Mouse (Mus musculus) heart, postnatal 36 days (tissue): ENCODE results near the gene Habp4. TPM values are rescaled to one million over a fixed set of nuclear protein-coding genes. Genes with fewer than 3 reads are reported as not detected.

Source experiments
- DNase-seq, 2 experiments: peaks; one replicate each; pipeline ENCODE4 v3.0.0; 2021 to 2022
- intact Hi-C: fragments of 180-260 bp; cut with DNase I; formaldehyde crosslinking; loops from one replicate; pipeline ENCODE4 v1.15.1; 2025
- total RNA-seq, 2 experiments: library from RNA; stranded (reverse); gene quantifications; 2 replicates each; pipeline ENCODE4 v1.2.3; 2021

The Habp4 gene
- total RNA-seq, 2 experiments from 2014 or later: 48.7 to 51.1 TPM

- intact Hi-C loops: loop anchor here (5.0 kb wide), 2 partner anchors 149 to 269 kb away; partner anchors contain the start of genes Aaed1 and Cdk20
- no peak for DNase-seq
Observed at GRCm38 (mm10) chr13:64163147-64163715, 1.6 kb downstream of the Habp4 start.

- intact Hi-C loops: no loop called here
- no peak for DNase-seq
Observed at GRCm38 (mm10) chr13:64169746-64170145, 8.1 kb downstream of the Habp4 start.

GRCm38 (mm10) chr13:64178000-64178399 is 16.4 kb downstream of the Habp4 start:
- DNase-seq: no peak
- intact Hi-C loops: no loop called here

- intact Hi-C loops: no loop called here
- no peak for DNase-seq
Observed at GRCm38 (mm10) chr13:64178746-64179652, 17.4 kb downstream of the Habp4 start.

- intact Hi-C loops: loop anchor here (2.0 kb wide), 2 partner anchors 69 to 127 kb away; no protein-coding TSS in a partner anchor
- DNase-seq: no peak
Observed at GRCm38 (mm10) chr13:64180300-64180699, 18.7 kb downstream of the Habp4 start.

- intact Hi-C loops: loop anchor here (2.0 kb wide), 2 partner anchors 68 to 126 kb away; no protein-coding TSS in a partner anchor
- peak; percentile 53 to 63 for DNase-seq
Observed at GRCm38 (mm10) chr13:64180888-64181287, 19.3 kb downstream of the Habp4 start.

- intact Hi-C loops: no loop called here
- no peak for DNase-seq
Observed at GRCm38 (mm10) chr13:64182091-64182490, 20.5 kb downstream of the Habp4 start.

- intact Hi-C loops: no loop called here
- no peak for DNase-seq
Observed at GRCm38 (mm10) chr13:64183583-64183982, 22.0 kb downstream of the Habp4 start.

GRCm38 (mm10) chr13:64184361-64184760 is 22.7 kb downstream of the Habp4 start:
- DNase-seq: no peak
- intact Hi-C loops: no loop called here

GRCm38 (mm10) chr13:64185176-64185575 is 23.6 kb downstream of the Habp4 start:
- intact Hi-C loops: no loop called here
- no peak for DNase-seq

GRCm38 (mm10) chr13:64185586-64185985 is 24.0 kb downstream of the Habp4 start:
- intact Hi-C loops: no loop called here
- DNase-seq: no peak

GRCm38 (mm10) chr13:64186516-64186915 is 24.9 kb downstream of the Habp4 start:
- no peak for DNase-seq
- intact Hi-C loops: no loop called here

GRCm38 (mm10) chr13:64187065-64187464 is 25.4 kb downstream of the Habp4 start:
- intact Hi-C loops: no loop called here
- DNase-seq: no peak

GRCm38 (mm10) chr13:64197899-64198298 is 36.3 kb downstream of the Habp4 start:
- intact Hi-C loops: no loop called here
- DNase-seq: no peak

GRCm38 (mm10) chr13:64198310-64198709 is 36.7 kb downstream of the Habp4 start:
- DNase-seq: no peak
- intact Hi-C loops: no loop called here

- intact Hi-C loops: no loop called here
- no peak for DNase-seq
Observed at GRCm38 (mm10) chr13:64200911-64201310, 39.3 kb downstream of the Habp4 start.

GRCm38 (mm10) chr13:64204726-64205125 is 43.1 kb downstream of the Habp4 start:
- DNase-seq: no peak
- intact Hi-C loops: no loop called here

- DNase-seq: no peak
- intact Hi-C loops: no loop called here
Observed at GRCm38 (mm10) chr13:64205186-64205585, 43.6 kb downstream of the Habp4 start.

GRCm38 (mm10) chr13:64208146-64208545 is 46.5 kb downstream of the Habp4 start:
- no peak for DNase-seq
- intact Hi-C loops: no loop called here

- DNase-seq: no peak
- intact Hi-C loops: no loop called here
Observed at GRCm38 (mm10) chr13:64211995-64212603, 50.5 kb downstream of the Habp4 start.

GRCm38 (mm10) chr13:64214891-64215290 is 53.3 kb downstream of the Habp4 start:
- intact Hi-C loops: no loop called here
- no peak for DNase-seq
